Mouse (Mus musculus) left cerebral cortex, postnatal 10 days (tissue): ENCODE results near the gene Nek10. TPM values are rescaled to one million over a fixed set of nuclear protein-coding genes. Genes with fewer than 3 reads are reported as not detected.
"Not testable (repeated sequence)": the region's sequence is repeated elsewhere in the genome, so short reads cannot be mapped to it uniquely, and the experiment has no call there.

Experiments used
- DNase-seq, 2 experiments: peaks; one replicate each; pipeline ENCODE4 v3.0.0; 2021 to 2022; ENCODE audit warnings: low spot score in 2 of 2, mixed read lengths in 1 of 2; ENCODE audit errors: extremely low spot score in 1 of 2
- intact Hi-C: fragments of 180-260 bp; cut with DNase I; formaldehyde crosslinking; loops from one replicate; pipeline ENCODE4 v1.15.1; 2025
- total RNA-seq, 2 experiments: library from RNA; stranded (reverse); gene quantifications; 2 replicates each; pipeline ENCODE4 v1.2.3; 2021

Nek10 gene
- 1 to 10 TPM; 3.3 to 4.4 TPM for total RNA-seq

GRCm38 (mm10) chr14:14803115-14803514 lies at the start of gene Nek10:
TSS of gene Nek10 (plus strand) at chr14:14803415.
- intact Hi-C loops, DNase-seq: not testable (repeated sequence)

- DNase-seq = no peak
- intact Hi-C loops = no loop called here
Measured at GRCm38 (mm10) chr14:14781169-14781568, 22.0 kb upstream of the Nek10 start.

GRCm38 (mm10) chr14:14784223-14784622 lies 19.0 kb upstream of the Nek10 start:
- intact Hi-C loops = no loop called here
- no peak for DNase-seq

- DNase-seq = no peak
- intact Hi-C loops = no loop called here
Measured at GRCm38 (mm10) chr14:14786979-14787378, 16.2 kb upstream of the Nek10 start.

GRCm38 (mm10) chr14:14789840-14790470 lies 13.3 kb upstream of the Nek10 start:
- intact Hi-C loops = no loop called here
- DNase-seq = no peak

GRCm38 (mm10) chr14:14799861-14800260 lies 3.4 kb upstream of the Nek10 start:
- intact Hi-C loops = no loop called here
- DNase-seq = no peak

- intact Hi-C loops = no loop called here
- no peak for DNase-seq
Measured at GRCm38 (mm10) chr14:14800332-14800731, 2.9 kb upstream of the Nek10 start.

GRCm38 (mm10) chr14:14800810-14801209 lies 2.4 kb upstream of the Nek10 start:
- intact Hi-C loops = no loop called here
- DNase-seq = no peak

- intact Hi-C loops = no loop called here
- DNase-seq = peak; percentile 45 to 64
Measured at GRCm38 (mm10) chr14:14803921-14804517, 804 bp downstream of the Nek10 start.

- no peak for DNase-seq
- intact Hi-C loops = no loop called here
Measured at GRCm38 (mm10) chr14:14804518-14805212, 1.4 kb downstream of the Nek10 start.

- DNase-seq = peak; percentile 36 to 64
- intact Hi-C loops = no loop called here
Measured at GRCm38 (mm10) chr14:14832520-14833240, 29.5 kb downstream of the Nek10 start.

- intact Hi-C loops = no loop called here
- no peak for DNase-seq
Measured at GRCm38 (mm10) chr14:14833498-14833897, 30.3 kb downstream of the Nek10 start.

- intact Hi-C loops = no loop called here
- no peak for DNase-seq
Measured at GRCm38 (mm10) chr14:14834266-14834665, 31.1 kb downstream of the Nek10 start.

GRCm38 (mm10) chr14:14837627-14838026 lies 34.4 kb downstream of the Nek10 start:
- intact Hi-C loops = no loop called here
- DNase-seq = no peak

- intact Hi-C loops = no loop called here
- no peak for DNase-seq
Measured at GRCm38 (mm10) chr14:14838109-14838508, 34.9 kb downstream of the Nek10 start.

- intact Hi-C loops = no loop called here
- DNase-seq = no peak
Measured at GRCm38 (mm10) chr14:14842734-14843530, 39.7 kb downstream of the Nek10 start.

- no peak for DNase-seq
- intact Hi-C loops = loop anchor here (10.0 kb wide), 1 partner anchor 738 kb away; no protein-coding TSS in a partner anchor
Measured at GRCm38 (mm10) chr14:14852838-14853237, 49.6 kb downstream of the Nek10 start.

GRCm38 (mm10) chr14:14860331-14860730 lies 57.1 kb downstream of the Nek10 start:
- DNase-seq = no peak
- intact Hi-C loops = loop anchor here (5.0 kb wide), 1 partner anchor 378 kb away; no protein-coding TSS in a partner anchor
